Mouse (Mus musculus): ENCODE results near the gene Sema4f.

Gene Sema4f

DNA sequence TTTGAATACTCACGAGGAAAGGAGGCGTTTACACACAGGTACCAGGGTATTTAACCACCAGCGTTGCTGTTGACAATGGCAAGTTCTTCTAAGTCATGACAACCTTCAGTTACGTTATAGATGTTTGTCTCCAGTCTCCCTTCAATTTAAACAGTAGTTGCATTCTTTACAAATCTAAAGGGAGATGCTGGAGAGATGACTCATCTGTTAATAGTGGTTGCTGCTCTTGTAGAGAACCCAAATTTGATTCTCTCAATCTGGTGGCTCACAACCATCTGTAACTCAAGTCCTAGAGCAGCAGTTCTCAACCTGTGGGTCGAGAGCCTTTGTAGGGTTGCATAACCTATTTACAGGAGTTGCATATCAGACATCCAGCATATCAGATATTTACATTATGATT lies 71.1 kb downstream of the Sema4f start:
- DNase-seq (ENCODE audit: low spot score): no peak

DNA sequence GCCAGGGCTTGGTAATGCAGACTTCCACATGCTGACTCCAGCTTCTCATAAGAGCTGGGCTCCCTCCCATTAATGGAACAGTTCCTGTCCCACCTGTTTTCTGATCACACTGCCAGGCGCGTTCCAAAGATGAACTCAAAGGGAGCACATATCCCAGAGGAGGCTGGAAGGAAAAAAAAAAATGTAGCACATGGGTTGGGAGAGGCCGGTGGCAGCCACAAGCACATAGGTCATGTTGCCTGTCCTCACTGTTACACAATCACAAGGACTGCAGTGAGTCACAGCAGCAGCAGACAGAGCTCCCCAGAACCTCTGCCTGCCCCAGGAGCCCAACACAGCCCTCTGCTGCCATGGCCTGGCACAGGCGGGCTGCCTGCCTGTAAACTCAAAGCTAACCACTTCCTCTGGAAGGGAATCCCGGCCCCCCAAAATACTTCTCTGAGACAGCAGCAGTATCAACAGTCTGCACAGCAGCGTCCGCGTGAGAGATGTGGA lies 76.1 kb downstream of the Sema4f start:
- DNase-seq (ENCODE audit: low spot score): peak; percentile 71

DNA sequence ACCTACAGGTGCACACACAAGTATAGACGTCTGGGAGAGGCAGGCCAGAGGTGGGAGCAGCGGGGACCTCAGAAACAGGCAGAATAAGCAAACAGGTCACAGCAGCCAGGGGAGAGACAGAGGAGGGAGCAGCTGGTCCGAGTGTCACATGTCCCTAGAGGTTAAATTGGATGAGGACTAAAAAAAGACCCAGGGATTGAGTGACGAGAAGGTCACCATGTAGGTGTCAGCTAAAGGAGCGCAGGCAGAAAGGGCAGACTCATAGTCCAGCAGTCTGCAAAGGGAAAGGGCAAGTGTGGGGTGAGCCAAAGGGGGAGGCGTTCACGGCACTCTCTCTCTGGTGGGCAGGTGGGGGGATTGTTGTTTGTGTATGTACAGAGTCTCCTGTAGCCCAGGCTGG lies 77.1 kb downstream of the Sema4f start:
- DNase-seq (ENCODE audit: low spot score): no peak

DNA sequence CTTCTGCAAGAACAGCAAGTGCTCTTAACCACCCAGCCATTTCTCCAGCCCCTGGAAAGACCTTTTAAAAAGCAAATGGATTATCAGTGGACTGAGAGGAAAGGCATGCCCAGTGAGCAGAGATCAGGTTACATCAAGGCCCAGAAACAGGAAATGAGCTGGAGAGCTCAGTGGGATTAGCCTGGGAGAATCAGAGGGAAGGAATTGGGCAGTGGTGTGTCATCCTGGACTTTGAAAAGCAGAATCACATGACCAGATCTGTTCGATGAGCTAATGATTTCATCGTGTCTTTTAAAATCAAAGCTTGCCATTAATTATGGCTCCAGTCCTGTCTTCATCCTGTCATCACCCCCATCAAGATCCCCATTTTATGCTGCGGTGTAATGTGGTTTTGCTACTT lies 77.5 kb downstream of the Sema4f start:
- DNase-seq (ENCODE audit: low spot score): no peak
